Mouse (Mus musculus): ENCODE measurements around the gene G3bp1. TPM values are rescaled to one million over a fixed set of nuclear protein-coding genes. Genes with fewer than 3 reads are reported as not detected.

G3bp1 gene
- total RNA-seq, 1 experiment from 2014 or later: 61.9 TPM

Small RNA genes within 50 kb of the gene (microRNA-seq; reads per million reads assigned to microRNA genes)
- 0 to 0.85 reads per million in 2 experiments for gene Mir7652

Other genes with a start within 250 kb of the G3bp1 start
- gene Fat2, start 133.1 kb upstream of the G3bp1 start, total RNA-seq (2021): 0.11 and 0.56 TPM in 2 replicates
- 2,357 and 2,456 TPM in 2 replicates for gene Sparc, start 46.5 kb upstream of the G3bp1 start, total RNA-seq (2021)
- gene Atox1, start 8.4 kb upstream of the G3bp1 start, total RNA-seq (2021): 255 and 290 TPM in 2 replicates
- not detected in 2 replicates for gene Glra1, start 138.5 kb downstream of the G3bp1 start, total RNA-seq (2021)